Mouse (Mus musculus) midbrain, embryonic 16.5 days (tissue): ENCODE data around the gene Tmem151a. TPM values are rescaled to one million over a fixed set of nuclear protein-coding genes. Genes with fewer than 3 reads are reported as not detected.

Source experiments
- ATAC-seq: fragments of 200-750 bp; cut with Nextera tagmentation; 2 replicates; pipeline ENCODE4 v1.8.0; 2017; ENCODE audit warnings: moderate TSS enrichment
- H3K27ac ChIP-seq: fragments of 300-500 bp; sonication (generic); 2 replicates; pipeline ENCODE4 v1.5.1; 2014; ENCODE audit warnings: mild to moderate bottlenecking, low read length, mixed read lengths
- H3K27me3 ChIP-seq: fragments of 300-500 bp; sonication (generic); 2 replicates; pipeline ENCODE4 v1.6.1; 2014; ENCODE audit warnings: low read depth, low read length, mixed read lengths; ENCODE audit not compliant: control insufficient read depth, insufficient read depth
- H3K36me3 ChIP-seq: fragments of 300-500 bp; sonication (generic); 2 replicates; pipeline ENCODE4 v1.6.1; 2014; ENCODE audit warnings: mild to moderate bottlenecking, low read length, moderate library complexity, mixed read lengths; ENCODE audit not compliant: control insufficient read depth, insufficient read depth
- H3K4me1 ChIP-seq: fragments of 300-500 bp; sonication (generic); 2 replicates; pipeline ENCODE4 v1.6.1; 2014; ENCODE audit warnings: mild to moderate bottlenecking, low read length, mixed read lengths; ENCODE audit not compliant: control insufficient read depth, insufficient read depth
- H3K4me2 ChIP-seq: fragments of 300-500 bp; sonication (generic); 2 replicates; pipeline ENCODE4 v1.6.1; 2014; ENCODE audit warnings: mild to moderate bottlenecking, low read length, mixed read lengths
- H3K4me3 ChIP-seq: fragments of 300-500 bp; sonication (generic); 2 replicates; pipeline ENCODE4 v1.5.1; 2014; ENCODE audit warnings: low read depth, mild to moderate bottlenecking, low read length, moderate library complexity, mixed read lengths
- H3K9ac ChIP-seq: fragments of 300-500 bp; sonication (generic); 2 replicates; pipeline ENCODE4 v1.6.1; 2014; ENCODE audit warnings: low read depth, low read length, mixed read lengths
- H3K9me3 ChIP-seq: fragments of 300-500 bp; sonication (generic); replicated peaks from 2 replicates; pipeline ENCODE4 v1.6.1; 2014; ENCODE audit warnings: mild to moderate bottlenecking, low read length, mixed read lengths; ENCODE audit not compliant: control insufficient read depth, poor library complexity, severe bottlenecking
- WGBS: fragments of 180-500 bp; shearing (Covaris S2); extraction: QIAGEN DNeasy Blood & Tissue Kit; methylation state at CpG from one replicate; pipeline ENCODE4 v1.1.7; 2014; 5-methylcytosine and 5-hydroxymethylcytosine counted together
- polyA plus RNA-seq: library from polyadenylated mRNA; unstranded; fragments of >200 nt; fragmentation: Nextera tagmentation; extraction: Ambion mirVana; gene quantifications from 2 replicates; pipeline ENCODE4 v1.2.1, GENCODE M21; 2015

The Tmem151a gene
- polyA plus RNA-seq, 1 experiment from 2014 or later = 31.9 TPM

DNA sequence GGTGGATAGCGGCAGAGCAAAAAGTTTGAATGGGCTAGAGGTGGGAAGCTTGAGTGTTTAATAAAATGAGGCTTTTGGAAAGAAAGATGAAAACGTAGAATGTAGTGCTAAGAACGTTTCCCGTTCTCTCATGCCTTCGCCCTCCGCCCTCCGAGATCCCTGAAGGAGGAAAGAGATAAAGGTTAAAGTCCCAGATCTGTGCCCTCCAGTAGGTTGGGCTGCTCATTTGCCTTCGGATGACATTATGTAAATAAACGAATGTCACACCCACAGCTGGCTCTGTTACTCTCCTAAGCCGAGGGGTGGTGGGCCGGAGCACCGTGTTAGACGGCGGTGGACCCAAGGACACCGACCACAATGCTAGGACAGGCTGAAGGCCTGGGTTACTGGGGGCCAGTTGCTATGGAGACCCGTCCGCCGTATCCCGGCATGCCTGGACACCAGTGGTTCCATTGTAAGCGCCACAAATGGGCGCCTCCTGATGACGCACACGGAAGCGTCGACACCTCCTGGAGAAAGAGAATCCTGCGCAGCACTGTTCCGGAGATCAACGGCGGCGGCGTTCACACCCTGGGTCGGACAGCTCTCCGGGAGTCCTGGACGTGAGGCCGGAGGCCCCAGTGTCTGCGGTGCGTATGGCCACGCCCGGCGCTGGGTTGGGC, 44.3 kb downstream of the Tmem151a start, which contains the start of gene Brms1:
Gene Brms1, plus strand, starts transcription at position 493 of the 662 bp plus-strand sequence.
- peak within 1 kb of the TSS; percentile 78 for H3K9ac ChIP-seq
- no peaks in the 10 kb centered on the region for H3K27me3 ChIP-seq
- H3K4me2 ChIP-seq = peak within 1 kb of the TSS; percentile 90
- no peaks in the 10 kb centered on the region; the same call in 1 of the 2 replicates for H3K36me3 ChIP-seq
- 7% methylated on average over 40 of the region's 40 CpGs for WGBS
- peaks cover 27% of the 10 kb centered on the region for H3K4me1 ChIP-seq
- H3K27ac ChIP-seq = peak within 1 kb of the TSS; percentile 51
- peak within 1 kb of the TSS; percentile 70 for H3K4me3 ChIP-seq
- H3K9me3 ChIP-seq = no peaks in the 10 kb centered on the region
- ATAC-seq = peak; percentile 59

DNA sequence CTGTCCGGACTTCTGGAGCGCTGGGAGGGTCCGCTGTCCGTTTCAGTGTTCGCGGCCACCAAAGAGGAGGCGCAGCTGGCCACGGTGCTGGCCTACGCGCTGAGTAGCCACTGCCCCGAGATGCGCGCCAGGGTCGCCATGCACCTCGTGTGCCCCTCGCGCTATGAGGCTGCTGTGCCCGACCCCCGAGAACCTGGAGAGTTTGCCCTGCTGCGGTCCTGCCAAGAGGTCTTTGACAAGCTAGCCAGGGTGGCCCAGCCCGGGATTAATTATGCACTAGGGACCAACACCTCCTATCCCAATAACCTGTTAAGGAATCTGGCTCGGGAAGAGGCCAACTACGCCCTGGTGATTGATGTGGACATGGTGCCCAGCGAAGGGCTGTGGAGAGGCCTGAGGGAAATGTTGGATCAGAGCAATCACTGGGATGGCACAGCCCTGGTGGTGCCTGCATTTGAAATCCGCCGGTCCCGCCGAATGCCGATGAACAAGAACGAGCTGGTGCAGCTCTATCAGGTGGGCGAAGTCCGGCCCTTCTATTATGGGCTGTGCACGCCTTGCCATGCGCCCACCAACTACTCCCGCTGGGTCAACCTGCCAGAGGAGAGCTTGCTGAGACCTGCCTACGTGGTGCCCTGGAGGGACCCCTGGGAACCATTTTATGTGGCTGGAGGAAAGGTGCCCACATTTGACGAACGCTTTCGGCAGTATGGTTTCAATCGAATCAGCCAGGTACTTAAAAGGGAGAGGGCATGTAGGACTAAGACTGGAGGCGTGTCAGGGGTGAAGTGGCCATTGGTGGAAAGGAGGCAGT, 45.8 kb downstream of the Tmem151a start:
- Histone ChIP-seq H3K9ac (peak overlapping the region; percentile 95), H3K9me3 (no peaks in the 10 kb centered on the region), H3K4me1 (peaks cover 27% of the 10 kb centered on the region), H3K27ac (peak overlapping the region; percentile 87), H3K4me2 (peak overlapping the region; percentile 90), H3K27me3 (no peaks in the 10 kb centered on the region), H3K4me3 (peak overlapping the region; percentile 70), H3K36me3 (no peaks in the 10 kb centered on the region; the same call in 1 of the 2 replicates)
- WGBS = 11% methylated on average over 41 of the region's 41 CpGs
- ATAC-seq = peak; percentile 36

- Histone ChIP-seq H3K9me3 (no peaks in the 10 kb centered on the region), H3K36me3 (no peaks in the 10 kb centered on the region; the same call in 1 of the 2 replicates), H3K27ac (peak within 1 kb of the TSS; percentile 87), H3K4me3 (peak within 1 kb of the TSS; percentile 70), H3K27me3 (no peaks in the 10 kb centered on the region), H3K9ac (peak within 1 kb of the TSS; percentile 95), H3K4me2 (peak within 1 kb of the TSS; percentile 90), H3K4me1 (peaks cover 27% of the 10 kb centered on the region)
- WGBS = 0% methylated on average over 44 of the region's 44 CpGs
- ATAC-seq = peak; percentile 94
Observed at GRCm38 (mm10) chr19:5038709-5039156, 46.6 kb downstream of the Tmem151a start, which contains the start of the genes B4gat1 and AC124502.3. B4gat1 (plus strand) TSS chr19:5038826. AC124502.3 (plus strand) TSS chr19:5038891.

DNA sequence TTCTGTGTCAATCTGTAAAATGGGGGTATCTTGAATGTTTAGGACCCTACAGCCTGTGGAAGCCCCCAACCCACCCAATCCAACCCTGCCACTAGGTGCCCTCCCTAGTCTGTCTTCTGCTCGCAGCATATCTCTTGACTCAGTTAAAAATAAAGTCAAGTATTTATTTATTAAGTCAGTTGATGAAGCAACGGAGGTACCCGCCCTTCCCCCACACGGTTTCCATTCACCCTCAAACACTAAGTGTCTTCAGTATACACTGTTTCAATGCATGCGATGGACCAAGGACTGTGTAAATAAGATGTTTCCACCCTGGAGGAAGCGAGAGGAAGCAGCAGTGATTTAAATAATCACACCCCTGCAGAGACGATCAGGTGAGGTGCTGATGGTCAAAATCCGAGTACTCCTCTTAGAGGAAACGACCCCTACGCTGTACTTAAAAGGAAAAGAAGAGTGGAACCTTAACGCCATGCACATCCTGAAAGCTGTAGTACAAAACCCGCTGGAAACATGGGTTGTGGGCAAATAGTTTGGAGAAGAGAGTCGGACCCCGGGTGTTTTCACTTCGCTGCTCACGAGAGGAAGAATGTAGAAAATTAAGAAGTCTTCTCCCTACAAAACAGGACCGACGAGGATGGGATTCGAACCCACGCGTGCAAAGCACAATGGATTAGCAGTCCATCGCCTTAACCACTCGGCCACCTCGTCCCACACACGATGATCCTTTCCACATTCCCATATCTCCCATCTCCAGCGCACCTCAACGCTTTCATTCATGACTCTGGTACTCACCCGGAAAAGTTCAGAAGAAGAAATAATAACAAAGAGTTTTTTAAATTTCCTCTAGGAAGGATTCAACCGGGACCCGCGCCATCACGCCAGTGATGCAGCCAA, 47.4 kb downstream of the Tmem151a start:
- H3K27ac ChIP-seq = peak overlapping the region; percentile 87
- ATAC-seq = peak; percentile 57
- no peaks in the 10 kb centered on the region for H3K27me3 ChIP-seq
- H3K4me2 ChIP-seq = peak overlapping the region; percentile 90
- peak overlapping the region; percentile 70 for H3K4me3 ChIP-seq
- 6% methylated on average over 32 of the region's 32 CpGs for WGBS
- H3K36me3 ChIP-seq = no peaks in the 10 kb centered on the region; the same call in 1 of the 2 replicates
- H3K9ac ChIP-seq = peak overlapping the region; percentile 95
- H3K4me1 ChIP-seq = peaks cover 27% of the 10 kb centered on the region
- no peaks in the 10 kb centered on the region for H3K9me3 ChIP-seq

GRCm38 (mm10) chr19:5036577-5036976, 48.8 kb downstream of the Tmem151a start:
- H3K9ac ChIP-seq = no peak overlapping the region
- H3K27me3 ChIP-seq = no peaks in the 10 kb centered on the region
- H3K36me3 ChIP-seq = 0 out of 2 replicates have a peak, but pooled peaks cover 3% of the 10 kb centered on the region
- WGBS = 81% methylated on average over 4 of the region's 4 CpGs
- H3K4me3 ChIP-seq = no peak overlapping the region
- H3K27ac ChIP-seq = no peak overlapping the region
- H3K9me3 ChIP-seq = no peaks in the 10 kb centered on the region
- no peak overlapping the region for H3K4me2 ChIP-seq
- no peak for ATAC-seq
- H3K4me1 ChIP-seq = peaks cover 22% of the 10 kb centered on the region

DNA sequence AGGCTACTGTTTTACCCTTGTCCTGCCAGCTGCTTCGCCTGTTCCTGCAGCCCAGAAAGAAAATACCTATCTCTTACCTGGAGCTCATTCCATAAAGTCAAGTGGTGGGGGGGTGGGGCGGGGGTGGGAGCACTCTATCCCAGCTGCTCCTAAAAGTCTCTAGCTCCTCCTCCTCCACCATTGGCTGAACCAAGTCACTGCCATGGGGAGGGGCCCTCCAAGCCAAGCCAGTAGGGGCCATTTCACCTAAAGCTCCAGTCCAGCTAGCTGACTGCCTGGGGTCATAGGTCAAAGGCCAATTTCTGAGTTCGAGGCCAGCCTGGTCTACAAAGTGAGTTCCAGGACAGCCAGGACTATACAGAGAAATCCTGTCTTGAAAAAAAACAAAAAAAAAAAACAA, 52.6 kb downstream of the Tmem151a start:
- Histone ChIP-seq H3K27me3 (no peaks in the 10 kb centered on the region), H3K36me3 (peaks cover 22% of the 10 kb centered on the region; the same call in 1 of the 2 replicates), H3K9ac (no peak overlapping the region), H3K4me3 (no peak overlapping the region), H3K9me3 (no peaks in the 10 kb centered on the region), H3K4me1 (peaks cover 4% of the 10 kb centered on the region; the same call in 1 of the 2 replicates), H3K27ac (no peak overlapping the region), H3K4me2 (no peak overlapping the region)
- no peak for ATAC-seq
- WGBS = 84% methylated on average over 3 of the region's 3 CpGs

GRCm38 (mm10) chr19:5026111-5026510, 59.2 kb downstream of the Tmem151a start:
- Histone ChIP-seq H3K4me2 (no peak overlapping the region), H3K27ac (no peak overlapping the region), H3K9ac (no peak overlapping the region), H3K27me3 (no peaks in the 10 kb centered on the region), H3K4me3 (no peak overlapping the region), H3K36me3 (peaks cover 16% of the 10 kb centered on the region; the same call in 1 of the 2 replicates), H3K9me3 (no peaks in the 10 kb centered on the region), H3K4me1 (peaks cover 4% of the 10 kb centered on the region; the same call in 1 of the 2 replicates)
- WGBS = 88% methylated on average over 8 of the region's 8 CpGs
- no peak for ATAC-seq
